Mouse (Mus musculus): ENCODE results near the gene Gm9780.
"Not testable (repeated sequence)": the region's sequence is repeated elsewhere in the genome, so short reads cannot be mapped to it uniquely, and the experiment has no call there.

Gm9780 gene

GRCm38 (mm10) chr14:26022831-26023230 is 19.7 kb downstream of the Gm9780 start:
- not testable (repeated sequence) for H3K4me3 ChIP-seq (replicated peaks; ENCODE audit: low read length); H3K9me3 ChIP-seq (ENCODE audit: low read length); H3K36me3 ChIP-seq (ENCODE audit: insufficient read depth, low read length); H3K4me1 ChIP-seq (replicated peaks; ENCODE audit: low read depth, low read length); H3K27me3 ChIP-seq (ENCODE audit: insufficient read depth, low read length)

GRCm38 (mm10) chr14:26021555-26021954 is 21.0 kb downstream of the Gm9780 start:
- not testable (repeated sequence) for H3K4me1 ChIP-seq (replicated peaks; ENCODE audit: low read depth, low read length); H3K27me3 ChIP-seq (ENCODE audit: insufficient read depth, low read length); H3K36me3 ChIP-seq (ENCODE audit: insufficient read depth, low read length); H3K4me3 ChIP-seq (replicated peaks; ENCODE audit: low read length); H3K9me3 ChIP-seq (ENCODE audit: low read length)

- H3K27me3 ChIP-seq (ENCODE audit: insufficient read depth, low read length); H3K9me3 ChIP-seq (ENCODE audit: low read length); H3K4me3 ChIP-seq (replicated peaks; ENCODE audit: low read length); H3K36me3 ChIP-seq (ENCODE audit: insufficient read depth, low read length); H3K4me1 ChIP-seq (replicated peaks; ENCODE audit: low read depth, low read length): not testable (repeated sequence)
Measured at GRCm38 (mm10) chr14:26016414-26016813, 26.1 kb downstream of the Gm9780 start.

- not testable (repeated sequence) for H3K36me3 ChIP-seq (ENCODE audit: insufficient read depth, low read length); H3K4me1 ChIP-seq (replicated peaks; ENCODE audit: low read depth, low read length); H3K27me3 ChIP-seq (ENCODE audit: insufficient read depth, low read length); H3K4me3 ChIP-seq (replicated peaks; ENCODE audit: low read length); H3K9me3 ChIP-seq (ENCODE audit: low read length)
Measured at GRCm38 (mm10) chr14:26007462-26007861, 35.0 kb downstream of the Gm9780 start.

- not testable (repeated sequence) for H3K36me3 ChIP-seq (ENCODE audit: insufficient read depth, low read length); H3K4me1 ChIP-seq (replicated peaks; ENCODE audit: low read depth, low read length); H3K27me3 ChIP-seq (ENCODE audit: insufficient read depth, low read length); H3K4me3 ChIP-seq (replicated peaks; ENCODE audit: low read length); H3K9me3 ChIP-seq (ENCODE audit: low read length)
Measured at GRCm38 (mm10) chr14:25981880-25982279, 60.6 kb downstream of the Gm9780 start.

GRCm38 (mm10) chr14:25979242-25979941 is 63.1 kb downstream of the Gm9780 start:
- not testable (repeated sequence) for H3K27me3 ChIP-seq (ENCODE audit: insufficient read depth, low read length); H3K4me1 ChIP-seq (replicated peaks; ENCODE audit: low read depth, low read length); H3K9me3 ChIP-seq (ENCODE audit: low read length); H3K4me3 ChIP-seq (replicated peaks; ENCODE audit: low read length); H3K36me3 ChIP-seq (ENCODE audit: insufficient read depth, low read length)

- not testable (repeated sequence) for H3K9me3 ChIP-seq (ENCODE audit: low read length); H3K4me3 ChIP-seq (replicated peaks; ENCODE audit: low read length); H3K4me1 ChIP-seq (replicated peaks; ENCODE audit: low read depth, low read length); H3K36me3 ChIP-seq (ENCODE audit: insufficient read depth, low read length); H3K27me3 ChIP-seq (ENCODE audit: insufficient read depth, low read length)
Measured at GRCm38 (mm10) chr14:25978371-25979241, 63.9 kb downstream of the Gm9780 start, which contains the start of gene Duxbl1. Duxbl1 (plus strand) TSS chr14:25978577.

All from E14TG2a.4 (cell line).